Mouse (Mus musculus) gastrocnemius, postnatal 14 days (tissue): ENCODE data around the gene Sema4b. TPM values are rescaled to one million over a fixed set of nuclear protein-coding genes. Genes with fewer than 3 reads are reported as not detected.

Source experiments
- DNase-seq: peaks from one replicate; pipeline ENCODE4 v3.0.0; 2021; ENCODE audit warnings: mixed read lengths
- intact Hi-C: fragments of 180-260 bp; cut with DNase I; formaldehyde crosslinking; loops from one replicate; pipeline ENCODE4 v1.15.1; 2025; ENCODE audit warnings: low total_unique reads
- total RNA-seq, 2 experiments: library from RNA; stranded (reverse); gene quantifications; 2 replicates each; pipeline ENCODE4 v1.2.3; 2021

Sema4b gene
- total RNA-seq, 2 experiments from 2014 or later = 1.9 to 2.5 TPM

- DNase-seq = no peak
- intact Hi-C loops = no loop called here
Measured at GRCm38 (mm10) chr7:80193941-80194739, 7.5 kb downstream of the Sema4b start.

GRCm38 (mm10) chr7:80195146-80195545, 8.5 kb downstream of the Sema4b start:
- no peak for DNase-seq
- intact Hi-C loops = no loop called here

- DNase-seq = no peak
- intact Hi-C loops = no loop called here
Measured at GRCm38 (mm10) chr7:80195576-80196263, 9.1 kb downstream of the Sema4b start.

GRCm38 (mm10) chr7:80197371-80197770, 10.7 kb downstream of the Sema4b start:
- no peak for DNase-seq
- intact Hi-C loops = no loop called here

DNA sequence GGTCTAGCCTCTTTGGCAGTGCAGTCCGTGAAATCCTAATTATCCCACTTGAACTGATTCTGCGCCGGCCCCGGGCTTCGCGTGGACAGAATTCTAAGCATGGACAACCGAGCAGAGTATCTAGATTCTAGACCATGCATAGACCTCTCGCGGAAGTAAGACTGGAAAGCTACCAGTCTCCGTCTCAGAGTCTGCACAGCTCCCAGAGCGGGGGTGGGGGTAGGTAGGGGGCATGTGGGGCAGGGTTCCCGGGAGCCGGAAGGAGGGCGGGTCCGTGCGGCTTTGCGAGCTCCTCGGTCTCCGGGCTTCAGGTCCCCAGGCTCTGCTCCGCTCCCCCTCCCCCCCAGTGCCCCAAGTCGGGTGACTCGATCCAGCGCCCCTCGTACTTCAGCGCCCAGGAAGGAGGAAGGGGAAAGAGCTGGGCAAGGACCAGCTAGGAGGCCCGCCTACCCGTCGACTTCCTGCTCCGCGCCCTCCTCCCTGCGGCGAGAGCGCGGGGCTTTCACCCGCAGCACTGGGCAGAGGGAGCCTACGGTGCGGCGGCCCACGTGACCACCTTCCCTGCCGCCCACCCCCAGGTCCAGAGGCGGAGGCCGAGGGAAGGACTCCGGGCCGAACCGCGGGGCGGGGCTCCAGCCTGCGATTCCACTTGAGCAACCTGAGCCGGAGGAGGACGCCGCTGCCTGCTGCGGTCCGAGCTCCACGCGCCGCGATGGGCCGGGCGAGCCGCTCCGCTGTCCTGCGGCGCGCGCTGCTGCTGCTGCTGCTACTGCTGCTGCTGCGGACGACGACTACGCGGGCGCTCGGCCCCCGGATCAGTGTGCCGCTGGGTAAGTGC, 11.5 kb downstream of the Sema4b start:
- intact Hi-C loops = no loop called here
- DNase-seq = peak; percentile 79

GRCm38 (mm10) chr7:80198863-80199262, 12.2 kb downstream of the Sema4b start:
- no peak for DNase-seq
- intact Hi-C loops = no loop called here

GRCm38 (mm10) chr7:80199286-80199685, 12.6 kb downstream of the Sema4b start:
- intact Hi-C loops = no loop called here
- DNase-seq = no peak

DNA sequence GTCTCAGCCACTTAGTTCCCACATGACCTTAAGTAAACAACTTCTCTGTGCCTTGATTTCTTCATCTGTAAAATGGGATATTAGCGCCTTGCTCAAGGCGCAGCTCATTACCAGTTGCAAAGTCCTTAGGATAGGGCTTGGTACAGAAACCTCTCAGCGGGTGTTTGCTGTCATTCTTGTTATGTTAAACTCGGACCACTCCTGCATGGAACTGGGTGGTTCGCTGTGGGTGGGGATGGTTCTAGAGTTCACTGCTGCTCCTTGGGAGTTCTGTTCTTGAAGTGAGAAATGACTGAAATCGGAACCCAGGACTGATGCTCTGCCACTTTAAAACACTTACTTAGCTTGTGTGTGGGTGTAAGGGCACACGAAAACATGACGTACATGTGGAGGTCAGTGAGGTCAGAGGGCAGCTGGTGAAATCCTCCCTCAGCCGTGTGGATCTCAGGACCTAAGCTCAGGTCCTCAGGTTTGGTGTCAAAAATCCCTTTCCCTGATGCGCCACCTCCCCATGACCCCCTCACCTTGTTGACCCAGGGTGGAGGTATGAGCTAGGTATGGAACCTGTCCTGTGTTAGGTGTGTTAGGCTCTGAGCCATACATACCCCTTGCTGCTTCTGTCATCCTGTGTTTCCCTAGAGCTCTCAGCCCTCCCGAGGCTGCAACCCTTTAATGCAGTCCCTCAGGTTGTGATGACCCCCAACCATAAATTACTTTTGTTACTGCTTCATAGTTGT, 13.4 kb downstream of the Sema4b start:
- DNase-seq = no peak
- intact Hi-C loops = no loop called here

DNA sequence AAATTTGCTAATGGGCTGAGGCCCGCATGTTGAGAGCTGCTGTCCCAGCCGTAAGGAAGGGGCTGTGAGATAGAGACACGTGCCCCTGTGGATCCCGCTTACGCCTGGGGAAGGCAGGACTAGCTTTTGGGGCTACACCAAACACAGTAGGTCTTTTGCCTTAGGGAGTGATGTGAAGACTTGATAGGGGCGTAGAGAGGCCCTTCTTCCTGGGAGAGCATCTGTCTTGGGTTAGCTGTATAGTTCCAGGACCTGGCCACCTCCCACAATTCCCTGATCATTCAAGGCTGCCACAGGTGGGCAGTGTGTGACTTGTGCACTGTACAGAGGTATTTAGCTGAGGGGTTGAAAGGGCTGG, 13.9 kb downstream of the Sema4b start:
- intact Hi-C loops = no loop called here
- no peak for DNase-seq

DNA sequence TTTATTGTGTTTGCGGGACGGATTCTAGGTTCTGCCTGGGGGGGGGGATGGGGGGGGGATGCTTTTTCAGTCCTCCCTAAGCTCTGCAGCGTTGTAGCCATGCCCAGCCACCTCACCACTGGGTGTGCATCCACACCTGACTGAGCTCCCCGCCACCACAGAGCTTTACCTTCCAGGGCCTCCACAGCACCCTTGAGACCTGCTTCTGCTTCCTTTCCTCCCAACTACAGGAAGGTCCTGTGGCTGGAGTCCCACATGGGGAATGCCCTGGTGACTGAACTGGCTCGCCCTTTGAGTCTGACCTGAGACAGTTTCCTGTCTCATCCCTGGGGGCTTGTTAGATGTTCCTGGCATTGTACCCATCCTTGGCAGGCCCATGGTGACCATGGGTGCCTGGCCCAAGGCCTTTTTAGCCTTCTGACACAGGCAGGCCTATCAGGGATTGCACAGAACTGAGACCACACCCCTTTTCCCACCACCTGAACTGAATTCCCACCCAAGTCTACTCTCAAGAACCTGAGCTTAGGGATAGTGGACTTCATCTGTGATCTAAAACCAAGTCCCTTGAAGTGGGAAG, 14.4 kb downstream of the Sema4b start:
- intact Hi-C loops = no loop called here
- DNase-seq = no peak

- no peak for DNase-seq
- intact Hi-C loops = no loop called here
Measured at GRCm38 (mm10) chr7:80201888-80202540, 15.4 kb downstream of the Sema4b start.

- DNase-seq = no peak
- intact Hi-C loops = no loop called here
Measured at GRCm38 (mm10) chr7:80202961-80203360, 16.3 kb downstream of the Sema4b start.

DNA sequence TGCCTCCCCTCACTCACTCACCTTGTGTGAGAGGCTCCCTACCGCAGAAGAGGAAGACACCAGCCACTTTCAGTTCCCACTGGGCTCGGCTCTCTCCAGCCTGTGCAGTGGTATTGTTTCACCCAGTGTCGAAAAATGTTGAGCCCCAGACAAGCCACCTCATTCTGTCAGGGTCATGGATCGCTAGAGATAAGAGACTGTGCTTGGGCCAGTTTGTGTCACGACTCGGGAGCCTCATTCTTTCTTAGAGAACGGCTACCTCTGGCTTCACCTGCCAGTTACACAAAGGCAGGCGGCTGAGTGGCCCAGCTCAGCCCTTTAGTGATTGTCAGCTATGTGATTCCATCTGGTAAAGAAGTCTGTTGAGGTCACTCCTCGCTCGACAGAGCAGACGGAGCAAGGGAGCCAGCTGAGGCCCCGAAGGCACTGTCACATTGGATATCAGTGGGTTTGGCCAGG, 17.0 kb downstream of the Sema4b start:
- intact Hi-C loops = no loop called here
- DNase-seq = no peak

DNA sequence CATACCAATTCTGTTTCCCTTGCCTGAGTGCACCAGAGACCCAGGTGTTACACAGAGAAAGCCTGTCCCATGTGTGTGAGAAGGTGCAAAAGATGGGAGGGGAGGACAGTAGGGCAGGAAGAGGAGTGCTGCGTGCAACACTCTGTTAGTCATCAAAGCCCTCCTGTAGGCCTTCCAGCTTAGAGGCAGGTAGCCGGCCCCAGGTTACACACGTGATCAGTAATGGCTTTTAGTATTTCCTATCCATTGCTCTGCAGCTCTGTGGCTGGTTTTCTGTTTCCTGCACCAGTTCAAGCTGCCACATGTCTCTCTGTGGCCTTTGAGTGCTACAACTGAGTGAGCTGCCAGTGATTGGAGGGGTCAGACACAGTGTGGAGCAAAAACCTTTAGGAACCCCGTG, 17.7 kb downstream of the Sema4b start:
- intact Hi-C loops = no loop called here
- DNase-seq = no peak

DNA sequence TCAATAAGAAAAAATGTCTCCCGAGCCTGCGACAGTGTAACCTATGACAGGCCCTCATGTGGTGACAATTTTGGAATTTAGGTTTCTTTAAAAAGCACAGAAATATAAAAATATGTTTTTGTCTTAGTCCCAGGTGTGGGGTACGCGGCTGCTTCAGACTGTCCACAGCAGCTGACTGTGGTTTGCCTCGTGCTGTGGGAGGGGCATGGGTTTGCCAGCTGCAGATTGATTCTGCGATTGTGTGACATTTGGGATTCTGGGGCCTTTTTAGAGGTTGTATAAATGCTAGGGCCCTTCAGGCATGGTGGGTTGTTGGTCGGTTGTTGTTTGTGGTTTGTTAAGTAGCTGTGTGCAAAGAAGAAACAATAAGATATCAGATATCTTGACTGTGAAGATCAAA, 18.3 kb downstream of the Sema4b start:
- no peak for DNase-seq
- intact Hi-C loops = no loop called here

DNA sequence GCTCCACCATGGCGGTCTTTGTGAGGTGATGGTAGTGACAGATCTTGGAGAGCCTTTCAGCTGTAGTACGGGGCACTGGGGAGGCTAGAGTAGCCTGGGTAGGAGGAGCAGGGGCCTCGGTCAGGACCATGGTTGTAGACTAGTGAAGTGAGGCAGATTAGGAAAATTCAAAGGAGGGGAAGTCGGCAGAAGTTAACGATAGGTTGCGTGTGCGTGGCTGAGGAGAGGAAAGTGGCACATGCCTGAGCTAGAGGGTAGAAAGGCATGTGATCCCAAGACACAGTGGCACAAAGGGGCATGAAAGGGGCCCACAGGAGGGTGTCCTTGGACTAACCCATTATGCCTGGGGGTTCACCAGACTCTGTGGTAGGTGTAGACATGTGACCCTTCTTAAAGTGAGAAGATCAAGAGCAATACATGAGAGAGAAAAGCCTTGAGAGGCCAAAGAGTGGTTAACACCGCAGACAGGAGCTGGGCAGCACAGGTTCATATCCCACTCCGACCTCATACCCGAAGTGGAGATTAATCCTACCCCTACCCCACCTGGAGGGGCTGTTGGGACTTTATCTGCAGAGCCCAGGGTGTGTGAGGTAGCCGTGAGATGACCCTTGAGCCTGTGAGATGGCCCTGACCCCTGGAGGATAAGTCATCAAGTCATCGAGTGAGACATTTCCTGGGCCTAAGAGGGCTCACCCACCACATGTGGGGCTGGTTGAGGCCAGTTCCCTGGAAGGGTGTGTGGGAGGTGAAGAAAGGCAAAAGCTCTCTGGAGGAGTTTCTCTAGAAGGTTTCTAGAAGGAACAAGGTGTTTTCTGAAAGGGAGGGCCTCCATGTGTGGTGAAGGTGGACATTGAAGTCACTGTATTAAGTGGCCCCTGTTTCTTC, 19.3 kb downstream of the Sema4b start:
- no peak for DNase-seq
- intact Hi-C loops = no loop called here

DNA sequence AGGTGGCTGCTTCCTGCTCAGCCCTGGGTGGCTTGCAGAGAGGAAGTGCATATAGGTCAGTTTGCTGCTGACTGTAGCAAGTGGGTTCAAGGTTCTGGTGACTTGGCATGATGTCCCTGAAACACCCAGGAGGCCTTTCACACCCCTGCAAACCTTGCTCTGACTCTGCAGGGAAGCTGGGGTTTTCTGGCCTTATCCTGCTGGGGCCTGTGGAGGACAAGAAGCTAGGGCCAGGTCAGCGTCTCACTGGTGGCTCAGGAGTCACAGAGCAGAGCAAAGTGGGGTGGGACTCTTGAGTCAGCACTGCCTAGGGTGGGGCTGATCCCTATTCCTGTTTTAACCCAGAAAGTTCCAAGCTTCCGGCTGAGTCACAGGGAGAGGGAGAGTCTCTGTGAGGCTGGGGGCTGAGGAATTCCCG, 20.7 kb downstream of the Sema4b start:
- intact Hi-C loops = no loop called here
- no peak for DNase-seq
